Mouse (Mus musculus) forebrain, embryonic 14.5 days (tissue): ENCODE results near the gene Ccdc63. TPM values are rescaled to one million over a fixed set of nuclear protein-coding genes. Genes with fewer than 3 reads are reported as not detected.
"Not testable (repeated sequence)": the region's sequence is repeated elsewhere in the genome, so short reads cannot be mapped to it uniquely, and the experiment has no call there.

Experiments used
- ATAC-seq: fragments of 200-750 bp; cut with Nextera tagmentation; 2 replicates; pipeline ENCODE4 v1.8.0; 2017; ENCODE audit warnings: mild to moderate bottlenecking, moderate library complexity
- DNase-seq: peaks from one replicate; pipeline ENCODE4 v3.0.0-alpha.2; 2015; ENCODE audit warnings: low spot score
- H3K27ac ChIP-seq: fragments of 300-500 bp; sonication (generic); 2 replicates; pipeline ENCODE4 v1.5.1; 2014; ENCODE audit warnings: low read depth, mild to moderate bottlenecking, control low read depth, low read length, moderate library complexity
- H3K27me3 ChIP-seq: fragments of 300-500 bp; sonication (generic); replicated peaks from 2 replicates; pipeline ENCODE4 v1.6.1; 2014; ENCODE audit warnings: low read length, control low read depth, mixed read lengths; ENCODE audit not compliant: control insufficient read depth, insufficient read depth
- H3K36me3 ChIP-seq: fragments of 300-500 bp; sonication (generic); 2 replicates; pipeline ENCODE4 v1.6.1; 2014; ENCODE audit warnings: low read length, control low read depth; ENCODE audit not compliant: control insufficient read depth, insufficient read depth
- H3K4me1 ChIP-seq: fragments of 300-500 bp; sonication (generic); 2 replicates; pipeline ENCODE4 v1.6.1; 2014; ENCODE audit warnings: antibody characterized with exemption, low read length, control low read depth; ENCODE audit not compliant: control insufficient read depth, insufficient read depth
- H3K4me2 ChIP-seq: fragments of 300-500 bp; sonication (generic); 2 replicates; pipeline ENCODE4 v1.6.1; 2014; ENCODE audit warnings: mild to moderate bottlenecking, control low read depth, low read length
- H3K4me3 ChIP-seq: fragments of 300-500 bp; sonication (generic); 2 replicates; pipeline ENCODE4 v1.5.1; 2014; ENCODE audit warnings: low read depth, low read length, control low read depth
- H3K9ac ChIP-seq: fragments of 300-500 bp; sonication (generic); 2 replicates; pipeline ENCODE4 v1.6.1; 2014; ENCODE audit warnings: mild to moderate bottlenecking, low read length, control low read depth, moderate library complexity
- H3K9me3 ChIP-seq: fragments of 300-500 bp; sonication (generic); replicated peaks from 2 replicates; pipeline ENCODE4 v1.6.1; 2016; ENCODE audit warnings: low read length, control low read depth, mixed read lengths; ENCODE audit not compliant: control insufficient read depth
- WGBS: fragments of 180-500 bp; shearing (Covaris S2); extraction: QIAGEN DNeasy Blood & Tissue Kit; methylation state at CpG from one replicate; pipeline ENCODE4 v1.1.7; 2014; 5-methylcytosine and 5-hydroxymethylcytosine counted together
- polyA plus RNA-seq: library from polyadenylated mRNA; unstranded; fragments of >200 nt; fragmentation: Nextera tagmentation; extraction: Ambion mirVana; gene quantifications from 2 replicates; pipeline ENCODE4 v1.2.1, GENCODE M21; 2014

Gene Ccdc63
- polyA plus RNA-seq, 1 experiment from 2014 or later, result not detected

- Histone ChIP-seq H3K27ac (no peak overlapping the region), H3K4me3 (no peak overlapping the region), H3K4me1 (no peaks in the 10 kb centered on the region), H3K27me3 (no peaks in the 10 kb centered on the region), H3K36me3 (no peaks in the 10 kb centered on the region), H3K9me3 (no peaks in the 10 kb centered on the region), H3K9ac (no peak overlapping the region), H3K4me2 (no peak overlapping the region)
- ATAC-seq (no peak), DNase-seq (no peak)
- WGBS, result 92% methylated on average over 4 of the region's 4 CpGs
Observed at GRCm38 (mm10) chr5:122144825-122145224, 4.2 kb upstream of the Ccdc63 start.

GRCm38 (mm10) chr5:122143543-122143942 is 2.9 kb upstream of the Ccdc63 start:
- WGBS, result 81% methylated on average over 15 of the region's 15 CpGs
- Histone ChIP-seq H3K9ac (no peak overlapping the region), H3K27ac (no peak overlapping the region), H3K9me3 (no peaks in the 10 kb centered on the region), H3K4me2 (no peak overlapping the region), H3K36me3 (no peaks in the 10 kb centered on the region), H3K4me1 (no peaks in the 10 kb centered on the region), H3K4me3 (no peak overlapping the region), H3K27me3 (no peaks in the 10 kb centered on the region)
- ATAC-seq (no peak), DNase-seq (no peak)

- DNase-seq (no peak), ATAC-seq (no peak)
- Histone ChIP-seq H3K4me3 (no peak overlapping the region), H3K27ac (no peak overlapping the region), H3K27me3 (no peaks in the 10 kb centered on the region), H3K36me3 (no peaks in the 10 kb centered on the region), H3K9me3 (no peaks in the 10 kb centered on the region), H3K4me2 (no peak overlapping the region), H3K4me1 (no peaks in the 10 kb centered on the region), H3K9ac (no peak overlapping the region)
- WGBS, result 60% methylated on average over 8 of the region's 8 CpGs
Observed at GRCm38 (mm10) chr5:122142230-122142992, 1.8 kb upstream of the Ccdc63 start.

- WGBS, result 64% methylated on average over 2 of the region's 2 CpGs
- H3K4me3 ChIP-seq, ATAC-seq: not testable (repeated sequence)
Observed at GRCm38 (mm10) chr5:122139771-122140170, 852 bp downstream of the Ccdc63 start.

GRCm38 (mm10) chr5:122138856-122139255 is 1.8 kb downstream of the Ccdc63 start:
- Histone ChIP-seq H3K9me3 (no peaks in the 10 kb centered on the region), H3K4me1 (no peaks in the 10 kb centered on the region), H3K36me3 (no peaks in the 10 kb centered on the region), H3K9ac (no peak overlapping the region), H3K4me2 (no peak overlapping the region), H3K27me3 (no peaks in the 10 kb centered on the region), H3K4me3 (no peak overlapping the region), H3K27ac (no peak overlapping the region)
- DNase-seq (no peak), ATAC-seq (no peak)
- 86% methylated on average over 15 of the region's 15 CpGs for WGBS

More at GRCm38 (mm10) chr5:122139771-122140170, 852 bp downstream of the Ccdc63 start:
- not testable (repeated sequence) for H3K36me3 ChIP-seq, H3K27me3 ChIP-seq, DNase-seq, H3K4me1 ChIP-seq, H3K9ac ChIP-seq, H3K27ac ChIP-seq, H3K4me2 ChIP-seq, H3K9me3 ChIP-seq

GRCm38 (mm10) chr5:122136508-122137408 is 3.9 kb downstream of the Ccdc63 start:
- Histone ChIP-seq H3K4me2 (no peak overlapping the region), H3K27ac (no peak overlapping the region), H3K36me3 (no peaks in the 10 kb centered on the region), H3K4me1 (peaks cover 5% of the 10 kb centered on the region), H3K9ac (no peak overlapping the region), H3K27me3 (no peaks in the 10 kb centered on the region), H3K4me3 (no peak overlapping the region), H3K9me3 (no peaks in the 10 kb centered on the region)
- ATAC-seq (no peak), DNase-seq (no peak)
- WGBS, result 83% methylated on average over 14 of the region's 14 CpGs

- Histone ChIP-seq H3K4me2 (no peak overlapping the region), H3K9me3 (no peaks in the 10 kb centered on the region), H3K27ac (no peak overlapping the region), H3K9ac (no peak overlapping the region), H3K4me3 (no peak overlapping the region), H3K27me3 (no peaks in the 10 kb centered on the region), H3K4me1 (peaks cover 10% of the 10 kb centered on the region), H3K36me3 (no peaks in the 10 kb centered on the region)
- DNase-seq (no peak), ATAC-seq (no peak)
- 77% methylated on average over 3 of the region's 3 CpGs for WGBS
Observed at GRCm38 (mm10) chr5:122135290-122135882, 5.2 kb downstream of the Ccdc63 start.

- Histone ChIP-seq H3K27me3 (no peaks in the 10 kb centered on the region), H3K4me2 (no peak overlapping the region), H3K27ac (no peak overlapping the region), H3K4me3 (no peak overlapping the region), H3K36me3 (no peaks in the 10 kb centered on the region), H3K9ac (no peak overlapping the region), H3K4me1 (peaks cover 10% of the 10 kb centered on the region), H3K9me3 (no peaks in the 10 kb centered on the region)
- ATAC-seq (no peak), DNase-seq (no peak)
- WGBS, result 90% methylated on average over 14 of the region's 14 CpGs
Observed at GRCm38 (mm10) chr5:122134395-122135289, 6.0 kb downstream of the Ccdc63 start.
